Mouse (Mus musculus) layer of hippocampus, adult 11-12 months (tissue): ENCODE results near the gene Rab19.
"Not testable (repeated sequence)": the region's sequence is repeated elsewhere in the genome, so short reads cannot be mapped to it uniquely, and the experiment has no call there.

Source experiments
- DNase-seq: peaks from one replicate; pipeline ENCODE4 v3.0.0; 2022; ENCODE audit warnings: low spot score

Rab19 gene

DNA sequence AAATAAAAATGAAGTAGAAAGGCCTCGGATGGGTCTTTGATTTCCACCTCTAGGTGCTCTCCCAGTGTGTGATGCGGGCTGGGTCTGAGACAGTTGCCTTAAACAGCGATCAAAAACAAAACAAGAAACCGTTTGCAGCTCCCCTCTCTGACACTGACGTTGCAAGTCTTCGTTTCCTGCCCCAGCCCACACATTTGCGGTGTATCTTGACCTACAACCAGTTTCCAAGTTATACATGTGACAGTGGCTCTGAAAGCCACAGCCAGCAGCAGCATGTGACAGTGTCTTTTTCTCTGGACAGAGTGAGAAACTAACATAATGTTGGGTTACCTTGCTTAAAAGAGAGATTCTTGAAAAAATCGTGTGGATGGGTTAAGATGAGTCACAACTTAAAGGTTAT lies 1.2 kb upstream of the Rab19 start:
- no peak for DNase-seq

GRCm38 (mm10) chr6:39380276-39380675 lies 699 bp upstream of the Rab19 start:
- DNase-seq: no peak

DNA sequence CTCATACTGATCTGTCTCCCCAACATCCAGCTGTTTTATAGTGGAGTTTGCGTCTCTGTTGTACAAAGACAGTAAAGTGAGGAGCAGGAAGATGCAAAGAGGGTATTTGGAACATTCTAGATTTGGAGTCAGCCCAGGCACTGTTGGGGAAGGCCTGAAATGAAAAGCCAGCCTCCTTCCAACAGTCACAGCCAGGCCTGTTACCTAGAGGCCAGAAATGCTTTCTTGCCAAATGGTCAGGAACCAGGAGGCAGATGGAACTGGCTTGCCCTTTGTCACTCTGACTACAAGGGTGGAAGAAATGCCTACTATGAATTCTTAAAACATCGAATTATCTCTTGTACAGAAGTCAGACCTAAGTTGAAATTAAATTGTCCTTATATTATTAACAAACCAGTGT lies 9.0 kb downstream of the Rab19 start:
- DNase-seq: no peak

GRCm38 (mm10) chr6:39395471-39395870 lies 14.5 kb downstream of the Rab19 start:
- no peak for DNase-seq

- no peak for DNase-seq
These were observed 14.9 kb downstream of the Rab19 start for GRCm38 (mm10) chr6:39395916-39396315.

DNA sequence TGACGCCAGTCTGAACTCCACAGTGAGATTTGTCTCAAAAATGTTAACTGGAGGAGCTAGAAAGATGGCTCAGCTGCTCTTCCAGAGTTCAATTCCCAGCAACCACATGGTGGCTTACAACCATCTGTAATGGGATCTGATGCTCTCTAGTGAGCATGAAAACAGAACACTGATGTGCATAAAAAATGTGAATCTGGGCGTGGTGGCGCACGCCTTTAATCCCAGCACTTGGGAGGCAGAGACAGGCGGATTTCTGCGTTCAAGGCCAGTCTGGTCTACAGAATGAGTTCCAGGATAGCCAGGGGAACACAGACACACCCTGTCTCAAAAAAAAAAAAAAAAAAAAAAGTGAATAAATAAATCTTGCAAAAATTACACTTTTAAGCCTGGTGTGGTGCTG lies 16.1 kb downstream of the Rab19 start:
- DNase-seq: no peak

DNA sequence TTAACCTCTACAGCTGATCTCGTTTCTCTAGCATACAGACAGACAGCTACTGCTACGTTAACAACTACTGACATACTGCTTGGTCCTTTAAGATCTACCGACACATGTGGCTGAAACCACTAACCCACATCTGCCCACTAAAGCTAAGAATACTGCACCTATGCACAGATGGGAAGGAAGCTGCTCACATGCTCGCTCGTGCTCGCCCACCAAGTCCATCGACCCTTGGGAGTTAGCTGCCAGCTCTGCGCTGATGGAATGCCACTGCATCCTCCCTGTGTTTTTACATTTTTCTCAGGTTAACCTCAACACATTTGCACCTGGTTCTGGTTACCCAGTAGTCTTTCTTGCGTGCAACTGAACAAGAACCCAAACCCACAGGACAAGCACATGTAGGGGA lies 17.4 kb downstream of the Rab19 start:
- DNase-seq: no peak

GRCm38 (mm10) chr6:39400343-39400742 lies 19.4 kb downstream of the Rab19 start:
- no peak for DNase-seq

GRCm38 (mm10) chr6:39403136-39403535 lies 22.2 kb downstream of the Rab19 start:
- no peak for DNase-seq

- DNase-seq: no peak
These were observed 25.5 kb downstream of the Rab19 start for GRCm38 (mm10) chr6:39406480-39406879.

- no peak for DNase-seq
These were observed 33.1 kb downstream of the Rab19 start for GRCm38 (mm10) chr6:39414106-39414505.

DNA sequence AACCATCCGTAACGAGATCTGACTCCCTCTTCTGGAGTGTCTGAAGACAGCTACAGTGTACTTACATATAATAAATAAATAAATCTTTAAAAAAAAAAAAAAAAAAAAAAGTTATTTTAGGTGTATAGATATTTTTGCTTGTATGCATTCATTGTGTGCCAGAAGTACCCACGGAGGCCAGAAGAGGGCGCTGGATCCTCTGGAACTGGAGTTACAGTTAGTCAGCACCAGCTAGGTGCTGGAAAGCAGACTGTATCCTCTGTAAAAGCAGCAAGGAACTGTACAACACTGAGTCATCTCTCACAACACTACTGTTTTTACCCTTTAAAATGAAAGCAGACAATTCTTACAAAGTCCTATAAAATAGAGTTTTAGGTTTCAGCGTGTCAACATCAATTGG lies 34.8 kb downstream of the Rab19 start:
- peak; percentile 71 for DNase-seq

DNA sequence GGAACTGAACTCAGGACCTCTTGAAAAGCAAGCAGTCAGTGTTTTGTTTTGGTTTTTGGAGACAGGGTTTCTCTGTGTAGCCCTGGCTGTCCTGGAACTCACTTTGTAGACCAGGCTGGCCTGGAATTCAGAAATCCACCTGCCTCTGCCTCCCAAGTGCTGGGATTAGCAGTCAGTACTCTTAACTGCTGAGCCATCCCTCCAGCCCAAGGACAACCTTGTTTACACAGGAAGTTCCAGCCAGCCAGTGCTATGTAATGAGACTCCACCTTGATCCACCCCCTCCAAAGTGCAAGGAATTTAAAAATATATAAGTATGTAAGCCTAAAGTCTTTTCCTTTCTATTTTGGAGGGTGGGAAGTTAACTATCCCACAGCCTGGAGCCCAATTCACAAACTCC lies 35.7 kb downstream of the Rab19 start:
- not testable (repeated sequence) for DNase-seq

GRCm38 (mm10) chr6:39419386-39419850 lies 38.4 kb downstream of the Rab19 start:
- peak; percentile 36 for DNase-seq

- DNase-seq: peak; percentile 78
These were observed 39.1 kb downstream of the Rab19 start, which contains the start of gene Mkrn1 for GRCm38 (mm10) chr6:39419851-39420721. Gene Mkrn1 (minus strand): TSS chr6:39420462.

DNA sequence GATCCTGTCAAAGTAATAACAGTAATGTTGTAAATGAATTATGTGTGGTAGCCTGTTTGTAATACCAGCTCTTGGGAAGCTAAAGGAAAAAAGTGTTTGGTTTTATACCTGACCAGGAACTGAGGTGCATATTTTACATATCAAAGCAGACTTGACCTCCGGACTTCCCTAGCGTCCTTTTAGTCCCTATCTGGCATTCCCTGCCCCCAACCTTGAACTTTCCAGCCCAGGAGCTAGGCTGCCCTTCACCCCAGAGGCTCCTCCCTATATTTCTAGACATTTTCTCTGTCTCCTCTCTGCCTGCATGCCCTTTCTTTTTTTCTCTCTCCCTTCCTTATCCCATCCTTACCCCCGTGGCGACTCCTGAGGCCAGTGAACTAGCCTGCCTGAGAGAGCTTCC lies 39.9 kb downstream of the Rab19 start:
- DNase-seq: no peak

DNA sequence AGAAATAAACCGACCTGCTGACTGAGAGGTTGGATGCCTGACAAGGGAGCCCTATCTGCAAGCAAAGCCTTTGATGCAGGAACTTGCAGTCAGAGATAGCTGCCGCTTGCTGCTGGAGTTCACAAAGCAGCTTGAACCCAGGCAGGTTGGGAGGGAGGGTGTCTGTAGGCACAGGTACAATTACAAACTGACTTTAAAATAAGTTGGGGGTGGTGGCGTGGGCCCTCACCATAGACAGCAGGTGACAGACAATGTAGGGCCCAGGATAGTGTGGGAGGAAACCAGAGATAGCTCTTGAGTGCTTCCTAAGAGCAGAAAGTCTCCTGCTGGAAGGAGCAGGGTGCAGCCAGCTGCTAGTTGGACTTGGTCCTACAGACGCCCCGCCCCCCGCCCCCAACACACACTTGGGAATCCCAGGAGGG lies 42.2 kb downstream of the Rab19 start:
- no peak for DNase-seq

DNA sequence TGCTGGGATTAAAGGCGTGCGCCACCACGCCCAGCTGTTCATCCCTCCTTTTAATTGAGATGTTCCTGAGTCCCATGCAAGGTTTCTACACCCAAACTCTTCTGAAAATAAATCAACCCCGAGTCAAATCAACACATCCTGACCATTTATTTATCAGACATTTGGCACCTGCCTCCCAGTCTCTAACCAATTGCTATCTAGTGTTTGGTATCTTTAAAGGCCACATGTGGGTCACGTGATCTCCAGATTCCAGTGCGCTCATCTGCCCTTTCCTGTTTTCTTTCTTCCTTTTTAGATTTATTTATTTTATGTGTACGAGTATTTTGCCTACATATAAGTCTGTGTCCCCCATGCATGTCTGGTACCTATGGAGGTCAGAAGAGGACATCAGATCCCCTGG lies 42.7 kb downstream of the Rab19 start:
- no peak for DNase-seq

DNA sequence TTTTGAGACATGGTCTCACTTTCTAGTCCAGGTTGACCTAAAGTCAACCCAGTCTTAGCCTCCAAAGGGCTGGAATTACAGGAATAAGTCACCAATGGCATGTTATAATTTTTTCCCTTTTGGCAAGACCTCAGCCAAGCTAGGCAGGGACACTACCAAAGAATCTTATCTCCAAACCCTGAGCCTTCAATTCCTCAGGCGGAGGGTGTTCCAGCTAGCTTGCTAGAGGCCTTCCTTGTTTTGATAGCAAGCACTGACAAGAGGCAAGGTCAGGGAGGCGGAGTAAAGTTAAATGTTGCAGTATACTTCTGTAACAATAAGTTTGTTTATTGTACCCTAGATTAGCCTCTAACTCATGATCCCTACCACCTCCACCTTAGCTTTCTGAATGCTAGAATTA lies 44.2 kb downstream of the Rab19 start:
- no peak for DNase-seq

DNA sequence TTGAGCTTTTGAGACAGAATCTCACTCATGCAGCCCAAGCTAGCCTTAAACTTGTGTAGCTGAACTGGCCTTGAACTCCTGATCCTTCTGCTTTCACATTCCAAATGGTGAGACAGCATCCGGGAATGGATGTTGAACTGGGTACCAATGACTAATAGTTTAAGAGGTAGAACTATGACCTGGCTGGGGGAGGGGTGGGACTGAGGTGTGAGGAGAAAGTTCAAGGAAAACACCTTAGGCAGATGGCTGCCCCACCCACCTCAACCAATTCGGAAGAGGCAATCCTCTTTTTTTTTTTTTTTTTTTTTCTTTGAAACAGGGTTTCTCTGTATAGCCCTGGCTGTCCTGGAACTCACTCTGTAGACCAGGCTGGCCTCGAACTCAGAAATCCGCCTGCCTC lies 45.8 kb downstream of the Rab19 start:
- DNase-seq: no peak

DNA sequence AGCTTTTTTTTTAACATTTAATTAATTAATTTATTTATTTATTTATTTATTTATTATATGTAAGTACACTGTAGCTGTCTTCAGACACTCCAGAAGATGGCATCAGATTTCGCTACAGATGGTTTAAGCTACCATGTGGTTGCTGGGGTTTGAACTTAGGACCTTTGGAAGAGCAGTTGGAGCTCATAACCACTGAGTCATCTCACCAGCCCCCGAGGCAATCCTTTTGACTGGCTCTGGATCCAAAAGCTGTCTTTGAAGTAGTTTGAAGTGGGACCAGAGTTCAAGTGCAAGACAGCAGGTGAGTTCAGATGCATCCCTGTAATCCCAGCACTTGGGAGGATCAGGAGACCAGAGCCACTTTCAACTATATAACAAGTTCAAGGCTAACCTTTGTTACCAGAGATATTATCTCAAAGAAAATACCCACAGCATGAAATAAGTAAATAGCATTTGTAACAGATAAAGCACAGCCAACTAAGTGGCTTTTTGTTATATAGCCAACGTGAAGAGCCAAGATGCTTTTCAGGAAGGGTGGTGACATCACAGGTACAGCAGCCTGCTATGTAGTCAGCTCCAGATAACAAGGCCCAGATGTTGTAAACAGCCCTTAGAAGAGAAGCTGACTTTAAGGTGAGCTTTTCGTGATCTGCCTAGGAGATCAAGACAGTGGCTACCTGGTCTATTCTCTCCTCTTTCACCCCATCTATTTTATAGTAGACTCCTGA lies 46.5 kb downstream of the Rab19 start:
- DNase-seq: no peak

DNA sequence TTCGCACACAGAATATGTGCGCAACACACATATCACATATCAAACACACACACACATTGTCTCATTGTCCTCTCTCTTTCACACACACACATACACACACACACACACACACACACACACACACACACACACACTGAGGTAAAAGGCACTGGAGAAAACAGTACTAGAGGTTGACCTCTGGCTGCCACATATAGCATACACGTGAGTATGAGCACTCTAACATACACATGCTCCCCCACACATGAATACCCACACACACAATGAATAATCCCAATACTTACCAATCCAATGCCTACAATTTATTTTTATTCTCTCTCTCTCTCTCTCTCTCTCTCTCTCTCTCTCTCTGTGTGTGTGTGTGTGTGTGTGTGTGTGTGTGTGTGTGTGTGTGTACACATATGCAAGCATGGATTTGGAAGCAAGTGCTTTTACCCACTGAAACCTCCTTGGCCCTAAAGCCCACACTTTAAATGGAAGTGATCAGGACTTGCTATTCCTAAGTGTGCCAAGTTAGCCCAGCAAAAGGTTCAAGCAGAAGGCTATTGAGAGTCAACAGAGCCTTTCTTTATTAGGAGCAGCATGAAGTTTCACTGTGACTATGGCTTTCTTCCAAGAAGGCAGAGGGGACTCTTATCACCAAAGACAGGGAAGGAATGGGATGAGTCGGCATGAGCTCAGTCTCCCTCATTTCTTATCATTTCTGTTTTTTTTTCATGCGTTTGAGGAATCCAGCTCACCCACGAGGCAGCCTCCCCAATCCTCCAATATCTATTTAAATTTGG lies 48.2 kb downstream of the Rab19 start:
- no peak for DNase-seq
